Mouse (Mus musculus): ENCODE results near the gene Tpmt. TPM values are rescaled to one million over a fixed set of nuclear protein-coding genes. Genes with fewer than 3 reads are reported as not detected.

Gene Tpmt
- polyA plus RNA-seq, 1 experiment from 2014 or later, result 18.4 TPM

DNA sequence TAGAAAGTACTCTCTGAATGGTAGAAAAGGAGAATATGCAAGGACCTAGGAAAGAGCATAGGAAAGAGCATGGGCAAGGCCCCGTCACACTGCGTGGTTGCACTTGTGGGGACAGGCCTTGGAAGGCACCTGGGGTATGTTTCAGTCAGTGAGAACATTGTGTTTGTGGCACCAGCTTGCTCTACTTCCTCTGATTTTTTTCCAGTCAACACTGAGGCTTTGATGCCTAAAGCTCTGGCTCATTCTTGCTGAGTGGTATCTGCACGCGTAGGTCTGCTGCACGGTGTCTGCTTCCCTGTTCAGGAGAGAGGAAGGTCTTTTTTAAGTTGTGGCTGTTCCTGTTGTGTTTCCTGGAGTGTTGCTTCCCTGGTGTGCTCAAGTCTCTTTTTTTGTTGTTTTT, 12.2 kb upstream of the Tpmt start:
- ATAC-seq (ENCODE audit: insufficient number of reproducible peaks, insufficient read depth, low FRiP score, low read depth), result no peak
- H3K9ac ChIP-seq (ENCODE audit: low read length), result no peak overlapping the region
- peaks cover 37% of the 10 kb centered on the region for H3K36me3 ChIP-seq (ENCODE audit: control insufficient read depth, insufficient read depth, low read length)
- no peaks in the 10 kb centered on the region for H3K27me3 ChIP-seq (ENCODE audit: control insufficient read depth, insufficient read depth, low read length)
- no peak overlapping the region for H3K4me3 ChIP-seq (ENCODE audit: control insufficient read depth in 1 of 2, insufficient read depth in 1 of 2, low read depth in 1 of 2, low read length in 2 of 2)
- WGBS, result 84% methylated on average over 5 of the region's 5 CpGs
- H3K9me3 ChIP-seq (ENCODE audit: control insufficient read depth, low read length), result no peaks in the 10 kb centered on the region
- no peak overlapping the region for H3K27ac ChIP-seq (replicated peaks in 1 of 2; ENCODE audit: control insufficient read depth in 1 of 2, insufficient read depth in 1 of 2, low read depth in 2 of 2, low read length in 2 of 2)
- no peaks in the 10 kb centered on the region for H3K4me1 ChIP-seq (ENCODE audit: control insufficient read depth in 2 of 2, insufficient read depth in 2 of 2, low read length in 2 of 2)
- H3K4me2 ChIP-seq (ENCODE audit: low read length), result no peak overlapping the region

GRCm38 (mm10) chr13:47056126-47056525, 11.6 kb upstream of the Tpmt start:
- peaks cover 0 to under 1% of the 10 kb centered on the region in 2 experiments; a peak in 2 of 4 replicates for H3K4me1 ChIP-seq (ENCODE audit: control insufficient read depth in 2 of 2, insufficient read depth in 2 of 2, low read length in 2 of 2)
- H3K27me3 ChIP-seq (ENCODE audit: control insufficient read depth, insufficient read depth, low read length), result no peaks in the 10 kb centered on the region
- no peak for ATAC-seq (ENCODE audit: insufficient number of reproducible peaks, insufficient read depth, low FRiP score, low read depth)
- no peaks in the 10 kb centered on the region for H3K9me3 ChIP-seq (ENCODE audit: control insufficient read depth, low read length)
- H3K4me2 ChIP-seq (ENCODE audit: low read length), result no peak overlapping the region
- WGBS, result 76% methylated on average over 11 of the region's 11 CpGs
- no peak overlapping the region for H3K9ac ChIP-seq (ENCODE audit: low read length)
- H3K36me3 ChIP-seq (ENCODE audit: control insufficient read depth, insufficient read depth, low read length), result peaks cover 37% of the 10 kb centered on the region
- H3K4me3 ChIP-seq (ENCODE audit: control insufficient read depth in 1 of 2, insufficient read depth in 1 of 2, low read depth in 1 of 2, low read length in 2 of 2), result no peak overlapping the region
- no peak overlapping the region for H3K27ac ChIP-seq (replicated peaks in 1 of 2; ENCODE audit: control insufficient read depth in 1 of 2, insufficient read depth in 1 of 2, low read depth in 2 of 2, low read length in 2 of 2)

GRCm38 (mm10) chr13:47053971-47054370, 9.4 kb upstream of the Tpmt start:
- WGBS, result 76% methylated on average over 10 of the region's 10 CpGs
- peaks cover 36% of the 10 kb centered on the region for H3K36me3 ChIP-seq (ENCODE audit: control insufficient read depth, insufficient read depth, low read length)
- ATAC-seq (ENCODE audit: insufficient number of reproducible peaks, insufficient read depth, low FRiP score, low read depth), result no peak
- H3K4me1 ChIP-seq (ENCODE audit: control insufficient read depth in 2 of 2, insufficient read depth in 2 of 2, low read length in 2 of 2), result peaks cover 2 to 13% of the 10 kb centered on the region in 2 experiments; a peak in 2 of 4 replicates
- H3K27ac ChIP-seq (replicated peaks in 1 of 2; ENCODE audit: control insufficient read depth in 1 of 2, insufficient read depth in 1 of 2, low read depth in 2 of 2, low read length in 2 of 2), result no peak overlapping the region
- no peak overlapping the region for H3K4me2 ChIP-seq (ENCODE audit: low read length)
- no peak overlapping the region for H3K4me3 ChIP-seq (ENCODE audit: control insufficient read depth in 1 of 2, insufficient read depth in 1 of 2, low read depth in 1 of 2, low read length in 2 of 2)
- no peaks in the 10 kb centered on the region for H3K9me3 ChIP-seq (ENCODE audit: control insufficient read depth, low read length)
- no peak overlapping the region for H3K9ac ChIP-seq (ENCODE audit: low read length)
- no peaks in the 10 kb centered on the region for H3K27me3 ChIP-seq (ENCODE audit: control insufficient read depth, insufficient read depth, low read length)

DNA sequence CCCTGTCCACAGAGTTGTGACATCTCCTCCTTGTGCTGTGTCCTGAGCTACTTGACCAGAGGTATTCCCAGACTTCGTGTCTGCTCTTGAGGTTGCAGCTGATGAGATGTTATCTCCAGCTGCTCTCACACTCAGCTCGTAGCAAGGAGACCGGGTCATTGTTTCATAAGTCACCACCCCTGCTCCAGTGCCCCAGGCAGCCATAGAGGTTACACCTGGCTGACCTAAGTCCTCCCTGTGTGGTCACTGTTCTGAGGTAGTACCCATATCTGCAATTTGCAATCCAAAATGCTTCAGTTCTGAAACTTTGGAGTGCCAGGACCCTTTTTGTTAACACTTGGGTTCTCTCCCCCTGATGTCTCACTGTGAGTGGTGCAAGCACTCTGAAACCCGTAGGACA, 5.5 kb upstream of the Tpmt start:
- 27% methylated on average over 4 of the region's 4 CpGs for WGBS
- Histone ChIP-seq H3K27ac (replicated peaks in 1 of 2; ENCODE audit: control insufficient read depth in 1 of 2, insufficient read depth in 1 of 2, low read depth in 2 of 2, low read length in 2 of 2) (no peak overlapping the region), H3K36me3 (ENCODE audit: control insufficient read depth, insufficient read depth, low read length) (peaks cover 37% of the 10 kb centered on the region), H3K9me3 (ENCODE audit: control insufficient read depth, low read length) (no peaks in the 10 kb centered on the region), H3K4me3 (ENCODE audit: control insufficient read depth in 1 of 2, insufficient read depth in 1 of 2, low read depth in 1 of 2, low read length in 2 of 2) (no peak overlapping the region), H3K27me3 (ENCODE audit: control insufficient read depth, insufficient read depth, low read length) (no peaks in the 10 kb centered on the region), H3K4me1 (ENCODE audit: control insufficient read depth in 2 of 2, insufficient read depth in 2 of 2, low read length in 2 of 2) (peaks cover 2 to 13% of the 10 kb centered on the region in 2 experiments; a peak in 2 of 4 replicates), H3K4me2 (ENCODE audit: low read length) (no peak overlapping the region), H3K9ac (ENCODE audit: low read length) (no peak overlapping the region)
- no peak for ATAC-seq (ENCODE audit: insufficient number of reproducible peaks, insufficient read depth, low FRiP score, low read depth)

DNA sequence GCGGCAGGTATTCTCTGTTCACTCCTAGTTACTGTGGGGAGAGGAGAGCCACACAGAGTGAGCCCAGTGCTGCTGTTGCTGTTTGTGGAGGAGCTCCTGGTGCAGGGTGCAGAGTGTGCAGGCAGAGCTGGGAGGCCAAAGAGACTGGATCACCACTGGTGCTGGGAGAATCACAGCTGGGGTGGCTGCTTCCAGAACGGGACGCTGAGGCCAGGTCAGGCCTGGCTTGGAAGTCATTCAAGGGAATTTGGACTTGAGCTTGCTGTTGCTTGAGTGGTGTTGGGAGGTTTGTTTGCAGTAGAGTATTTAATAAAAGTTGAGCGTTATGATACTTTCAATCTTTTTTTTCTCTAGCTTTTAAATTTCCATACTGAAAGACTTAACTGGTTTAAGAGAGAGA, 3.5 kb upstream of the Tpmt start:
- Histone ChIP-seq H3K4me3 (ENCODE audit: control insufficient read depth in 1 of 2, insufficient read depth in 1 of 2, low read depth in 1 of 2, low read length in 2 of 2) (no peak overlapping the region), H3K36me3 (ENCODE audit: control insufficient read depth, insufficient read depth, low read length) (peaks cover 22% of the 10 kb centered on the region), H3K4me2 (ENCODE audit: low read length) (no peak overlapping the region), H3K27me3 (ENCODE audit: control insufficient read depth, insufficient read depth, low read length) (no peaks in the 10 kb centered on the region), H3K9ac (ENCODE audit: low read length) (no peak overlapping the region), H3K27ac (replicated peaks in 1 of 2; ENCODE audit: control insufficient read depth in 1 of 2, insufficient read depth in 1 of 2, low read depth in 2 of 2, low read length in 2 of 2) (no peak overlapping the region), H3K4me1 (ENCODE audit: control insufficient read depth in 2 of 2, insufficient read depth in 2 of 2, low read length in 2 of 2) (peaks cover 10 to 20% of the 10 kb centered on the region in 2 experiments; a peak in 3 of 4 replicates), H3K9me3 (ENCODE audit: control insufficient read depth, low read length) (no peaks in the 10 kb centered on the region)
- 80% methylated on average over 4 of the region's 4 CpGs for WGBS
- no peak for ATAC-seq (ENCODE audit: insufficient number of reproducible peaks, insufficient read depth, low FRiP score, low read depth)

DNA sequence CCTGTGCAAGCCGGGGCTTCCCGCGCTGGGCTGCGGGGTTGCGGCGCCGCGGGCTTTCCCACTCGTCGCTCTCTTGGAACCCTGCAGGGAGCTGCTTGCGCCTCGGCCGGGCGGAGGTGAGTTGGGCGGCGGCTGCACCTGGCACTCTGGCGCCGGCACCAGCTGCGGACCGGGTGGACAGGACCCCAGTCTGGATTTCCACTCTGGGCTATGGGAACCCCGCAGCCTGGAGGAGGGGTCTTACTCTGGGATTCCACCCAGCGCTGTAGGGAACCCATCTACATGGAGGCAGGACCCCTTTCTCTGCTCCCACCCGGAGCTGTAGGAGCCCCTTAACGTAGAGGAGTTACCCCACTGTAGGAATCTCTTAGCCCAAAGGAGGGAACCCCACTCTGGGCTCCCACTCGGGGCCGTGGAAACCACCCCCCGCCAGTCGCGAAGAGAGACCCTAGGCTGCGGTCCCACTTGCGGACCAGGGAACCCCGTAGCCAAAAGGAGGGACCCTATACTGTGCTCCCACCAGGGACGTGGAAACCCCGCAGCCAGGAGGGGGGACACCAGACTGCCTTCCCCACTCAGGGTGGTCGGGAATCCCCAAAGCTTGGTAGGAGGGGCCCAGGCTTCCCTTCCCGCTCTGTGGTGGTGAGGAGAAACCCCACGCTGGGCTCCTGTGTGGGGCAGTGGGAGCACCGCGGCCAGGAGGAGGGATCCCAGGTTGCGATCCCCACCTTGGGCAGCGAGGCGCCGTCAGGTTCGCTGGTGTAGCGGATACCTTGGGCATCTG, 512 bp downstream of the Tpmt start:
- Histone ChIP-seq H3K36me3 (ENCODE audit: control insufficient read depth, insufficient read depth, low read length) (peaks cover 6% of the 10 kb centered on the region; the same call in 1 of the 2 replicates), H3K4me2 (ENCODE audit: low read length) (peak overlapping the region; percentile 74), H3K27me3 (ENCODE audit: control insufficient read depth, insufficient read depth, low read length) (no peaks in the 10 kb centered on the region), H3K9ac (ENCODE audit: low read length) (peak overlapping the region; percentile 82), H3K9me3 (ENCODE audit: control insufficient read depth, low read length) (no peaks in the 10 kb centered on the region), H3K4me1 (ENCODE audit: control insufficient read depth in 2 of 2, insufficient read depth in 2 of 2, low read length in 2 of 2) (peaks cover 8% of the 10 kb centered on the region in 2 experiments; a peak in 3 of 4 replicates), H3K27ac (replicated peaks in 1 of 2; ENCODE audit: control insufficient read depth in 1 of 2, insufficient read depth in 1 of 2, low read depth in 2 of 2, low read length in 2 of 2) (no peak overlapping the region; a peak in 1 of 4 replicates), H3K4me3 (ENCODE audit: control insufficient read depth in 1 of 2, insufficient read depth in 1 of 2, low read depth in 1 of 2, low read length in 2 of 2) (peak overlapping the region; percentile 80 to 87)
- no peak for ATAC-seq (ENCODE audit: insufficient number of reproducible peaks, insufficient read depth, low FRiP score, low read depth)
- under 1% methylated on average over 45 of the region's 45 CpGs for WGBS

DNA sequence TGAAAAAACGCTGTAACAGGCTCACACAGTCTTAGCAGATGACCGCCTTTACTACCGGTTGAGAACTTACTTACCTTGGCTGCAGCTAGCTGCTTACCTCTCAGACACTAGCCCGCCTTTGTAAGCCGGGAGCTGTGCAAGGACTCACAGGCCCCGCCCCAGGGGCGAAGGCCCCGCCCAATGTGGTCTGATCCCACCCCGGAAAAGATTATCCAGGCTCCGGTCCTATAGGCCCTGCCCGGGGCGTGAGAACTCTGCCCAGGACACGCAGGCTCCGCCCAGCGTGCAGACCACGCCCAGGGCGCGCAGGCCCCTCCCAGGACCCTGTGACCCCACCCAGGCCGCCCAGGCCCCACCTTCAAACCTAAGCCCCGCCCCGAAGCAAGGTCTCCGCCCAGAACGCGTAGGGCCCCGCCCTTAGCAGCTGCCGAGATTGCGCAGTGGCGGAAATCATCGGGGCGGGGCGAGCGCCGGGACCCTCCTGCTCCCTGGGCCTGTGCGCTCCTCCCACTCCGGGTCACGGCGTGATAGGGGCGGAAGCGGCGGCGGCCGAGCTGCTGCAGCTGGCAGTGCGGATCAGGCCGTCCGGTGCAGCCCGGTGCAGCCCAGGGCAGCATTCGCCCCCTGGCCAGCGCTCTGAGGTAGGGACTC, 1.4 kb downstream of the Tpmt start, which contains the start of gene Kdm1b:
Kdm1b (plus strand) TSS at position 470 of the 651 bp plus-strand sequence.
- 2% methylated on average over 48 of the region's 48 CpGs for WGBS
- Histone ChIP-seq H3K27ac (replicated peaks in 1 of 2; ENCODE audit: control insufficient read depth in 1 of 2, insufficient read depth in 1 of 2, low read depth in 2 of 2, low read length in 2 of 2) (peak within 1 kb of the TSS; percentile 34 to 45), H3K9me3 (ENCODE audit: control insufficient read depth, low read length) (no peaks in the 10 kb centered on the region), H3K27me3 (ENCODE audit: control insufficient read depth, insufficient read depth, low read length) (no peaks in the 10 kb centered on the region), H3K4me1 (ENCODE audit: control insufficient read depth in 2 of 2, insufficient read depth in 2 of 2, low read length in 2 of 2) (peaks cover 8% of the 10 kb centered on the region in 2 experiments; a peak in 3 of 4 replicates), H3K4me2 (ENCODE audit: low read length) (peak within 1 kb of the TSS; percentile 74), H3K4me3 (ENCODE audit: control insufficient read depth in 1 of 2, insufficient read depth in 1 of 2, low read depth in 1 of 2, low read length in 2 of 2) (peak within 1 kb of the TSS; percentile 80 to 87), H3K9ac (ENCODE audit: low read length) (peak within 1 kb of the TSS; percentile 82), H3K36me3 (ENCODE audit: control insufficient read depth, insufficient read depth, low read length) (no peaks in the 10 kb centered on the region)
- ATAC-seq (ENCODE audit: insufficient number of reproducible peaks, insufficient read depth, low FRiP score, low read depth), result peak; percentile 99
